Mouse (Mus musculus) intestine, postnatal 0 days (tissue): ENCODE measurements around the gene Jpt2. TPM values are rescaled to one million over a fixed set of nuclear protein-coding genes. Genes with fewer than 3 reads are reported as not detected.

Source experiments
- ATAC-seq: fragments of 200-750 bp; cut with Nextera tagmentation; 2 replicates; pipeline ENCODE4 v1.8.0; 2017; ENCODE audit warnings: mild to moderate bottlenecking, moderate TSS enrichment, moderate library complexity
- H3K27ac ChIP-seq: fragments of 300-500 bp; sonication (generic); 2 replicates; pipeline ENCODE4 v1.5.1; 2014; ENCODE audit warnings: mild to moderate bottlenecking, low read depth, low read length, moderate library complexity
- H3K27me3 ChIP-seq: fragments of 300-500 bp; sonication (generic); replicated peaks from 2 replicates; pipeline ENCODE4 v1.6.1; 2014; ENCODE audit warnings: low read length, mixed read lengths; ENCODE audit not compliant: control insufficient read depth, insufficient read depth
- H3K36me3 ChIP-seq: fragments of 300-500 bp; sonication (generic); 2 replicates; pipeline ENCODE4 v1.6.1; 2014; ENCODE audit warnings: mild to moderate bottlenecking, moderate library complexity; ENCODE audit not compliant: control insufficient read depth, insufficient read depth
- H3K4me1 ChIP-seq: fragments of 300-500 bp; sonication (generic); replicated peaks from 2 replicates; pipeline ENCODE4 v1.6.1; 2014; ENCODE audit warnings: antibody characterized with exemption, low read length, mixed read lengths; ENCODE audit not compliant: control insufficient read depth, insufficient read depth
- H3K4me2 ChIP-seq: fragments of 300-500 bp; sonication (generic); replicated peaks from 2 replicates; pipeline ENCODE4 v1.6.1; 2014; ENCODE audit warnings: low read depth, mild to moderate bottlenecking, moderate library complexity
- H3K4me3 ChIP-seq: fragments of 300-500 bp; sonication (generic); 2 replicates; pipeline ENCODE4 v1.5.1; 2014; ENCODE audit warnings: low read depth, low read length
- H3K9ac ChIP-seq: fragments of 300-500 bp; sonication (generic); 2 replicates; pipeline ENCODE4 v1.6.1; 2014; ENCODE audit warnings: mild to moderate bottlenecking, low read depth, low read length
- H3K9me3 ChIP-seq: fragments of 300-500 bp; sonication (generic); 2 replicates; pipeline ENCODE4 v1.6.1; 2016; ENCODE audit warnings: mixed run types; ENCODE audit not compliant: control insufficient read depth
- CTCF ChIP-seq: sonication (generic); IDR thresholded peaks from 2 replicates; pipeline ENCODE4 v1.5.1; 2016; ENCODE audit warnings: low read depth, mild to moderate bottlenecking, control low read depth, antibody characterized with exemption, moderate library complexity
- WGBS: fragments of 180-500 bp; shearing (Covaris S2); extraction: QIAGEN DNeasy Blood & Tissue Kit; methylation state at CpG from one replicate; pipeline ENCODE4 v1.1.7; 2014; 5-methylcytosine and 5-hydroxymethylcytosine counted together
- polyA plus RNA-seq: library from polyadenylated mRNA; unstranded; fragments of >200 nt; fragmentation: Nextera tagmentation; extraction: Ambion mirVana; gene quantifications from 2 replicates; pipeline ENCODE4 v1.2.1, GENCODE M21; 2015

The Jpt2 gene
- polyA plus RNA-seq, 1 experiment from 2014 or later, result 35.7 TPM

- H3K9ac ChIP-seq, result peak within 1 kb of the TSS; percentile 88
- peak within 1 kb of the TSS; percentile 94 for H3K4me2 ChIP-seq
- peak; percentile 53 for ATAC-seq
- TF ChIP-seq CTCF, result peak; percentile 55
- peak within 1 kb of the TSS; percentile 85 for H3K4me3 ChIP-seq
- H3K27me3 ChIP-seq, result no peaks in the 10 kb centered on the region
- H3K4me1 ChIP-seq, result 0 out of 2 replicates have a peak, but pooled peaks cover 7% of the 10 kb centered on the region
- H3K27ac ChIP-seq, result peak within 1 kb of the TSS; percentile 86
- H3K9me3 ChIP-seq, result no peaks in the 10 kb centered on the region
- peaks cover 59% of the 10 kb centered on the region for H3K36me3 ChIP-seq
- 2% methylated on average over 46 of the region's 50 CpGs for WGBS
These were observed 64.1 kb downstream of the Jpt2 start, which contains the start of gene Nme3 for GRCm38 (mm10) chr17:24896241-24896992. TSS of gene Nme3 (plus strand) at chr17:24896500.

- Histone ChIP-seq H3K27ac (peak overlapping the region; percentile 86), H3K27me3 (no peaks in the 10 kb centered on the region), H3K4me2 (peak overlapping the region; percentile 94), H3K4me1 (0 out of 2 replicates have a peak, but pooled peaks cover 7% of the 10 kb centered on the region), H3K4me3 (peak overlapping the region; percentile 85), H3K9me3 (no peaks in the 10 kb centered on the region), H3K36me3 (peaks cover 59% of the 10 kb centered on the region), H3K9ac (peak overlapping the region; percentile 88)
- WGBS, result 9% methylated on average over 23 of the region's 23 CpGs
- ATAC-seq, result no peak
- no peak for TF ChIP-seq CTCF
These were observed 64.8 kb downstream of the Jpt2 start for GRCm38 (mm10) chr17:24895571-24896240.

GRCm38 (mm10) chr17:24894995-24895547 is 65.4 kb downstream of the Jpt2 start, which contains the start of the genes Eme2 and Mrps34:
TSS of gene Eme2 (minus strand) at chr17:24895087.
TSS of gene Mrps34 (plus strand) at chr17:24895116.
- ATAC-seq, result peak; percentile 65
- peak within 1 kb of the TSS; percentile 86 for H3K27ac ChIP-seq
- H3K4me1 ChIP-seq, result 0 out of 2 replicates have a peak, but pooled peaks cover 7% of the 10 kb centered on the region
- H3K9me3 ChIP-seq, result no peaks in the 10 kb centered on the region
- no peaks in the 10 kb centered on the region for H3K27me3 ChIP-seq
- H3K4me3 ChIP-seq, result peak within 1 kb of the TSS; percentile 85
- H3K4me2 ChIP-seq, result peak within 1 kb of the TSS; percentile 94
- peak within 1 kb of the TSS; percentile 88 for H3K9ac ChIP-seq
- H3K36me3 ChIP-seq, result peaks cover 59% of the 10 kb centered on the region
- WGBS, result under 1% methylated on average over 62 of the region's 62 CpGs
- no peak for TF ChIP-seq CTCF

- Histone ChIP-seq H3K4me1 (0 out of 2 replicates have a peak, but pooled peaks cover 7% of the 10 kb centered on the region), H3K9me3 (no peaks in the 10 kb centered on the region), H3K9ac (peak overlapping the region; percentile 88), H3K4me3 (peak overlapping the region; percentile 85), H3K4me2 (peak overlapping the region; percentile 94), H3K27ac (peak overlapping the region; percentile 86; the same call in 1 of the 2 replicates), H3K36me3 (peaks cover 54% of the 10 kb centered on the region), H3K27me3 (no peaks in the 10 kb centered on the region)
- ATAC-seq, result peak; percentile 9; the same call in 1 of the 2 replicates
- WGBS, result 9% methylated on average over 31 of the region's 31 CpGs
- peak; percentile 15; the same call in 1 of the 2 replicates for TF ChIP-seq CTCF
These were observed 66.2 kb downstream of the Jpt2 start for GRCm38 (mm10) chr17:24894061-24894994.

- Histone ChIP-seq H3K4me1 (0 out of 2 replicates have a peak, but pooled peaks cover 7% of the 10 kb centered on the region), H3K9me3 (no peaks in the 10 kb centered on the region), H3K9ac (no peak overlapping the region), H3K36me3 (peaks cover 47% of the 10 kb centered on the region), H3K27me3 (no peaks in the 10 kb centered on the region), H3K27ac (no peak overlapping the region), H3K4me2 (no peak overlapping the region), H3K4me3 (no peak overlapping the region)
- WGBS, result 100% methylated on average over 2 of the region's 2 CpGs
- TF ChIP-seq CTCF, result no peak
- no peak for ATAC-seq
These were observed 67.2 kb downstream of the Jpt2 start for GRCm38 (mm10) chr17:24893276-24893675.
